Mouse (Mus musculus): ENCODE measurements at regions not wholly inside any gene's neighbourhood (a gene's known extent, or its start where the extent isn't known, plus 50 kb on each side); places are given as distances from the start of the nearest gene placed in this dataset.

GRCm38 (mm10) chr15:8582676-8583075 is 62.9 kb upstream of the Gm2310 start:
- DNase-seq (ENCODE audit: low spot score in 2 of 2) = no peak

- DNase-seq (ENCODE audit: low spot score in 2 of 2) = no peak
These were observed 61.6 kb upstream of the Gm2310 start for GRCm38 (mm10) chr15:8581146-8581913.

GRCm38 (mm10) chr15:8580077-8580476 is 60.3 kb upstream of the Gm2310 start:
- DNase-seq (ENCODE audit: low spot score in 2 of 2) = no peak

GRCm38 (mm10) chr15:8577480-8577881 is 57.7 kb upstream of the Gm2310 start:
- DNase-seq (ENCODE audit: low spot score in 2 of 2) = peak; percentile 42 to 61

GRCm38 (mm10) chr15:8576975-8577374 is 57.2 kb upstream of the Gm2310 start:
- DNase-seq (ENCODE audit: low spot score in 2 of 2) = no peak

- DNase-seq (ENCODE audit: low spot score in 2 of 2) = peak in 1 of 2 experiments; percentile 16
These were observed 49.9 kb upstream of the Gm2310 start for GRCm38 (mm10) chr15:8569617-8570016.
